Mouse (Mus musculus) stomach, postnatal 0 days (tissue): ENCODE data around the gene Arglu1.

Experiments
- CTCF ChIP-seq: IDR thresholded peaks from 2 replicates; pipeline ENCODE4 v1.5.1; 2016; ENCODE audit warnings: antibody characterized with exemption, low read depth, mild to moderate bottlenecking, moderate library complexity
- EP300 ChIP-seq: optimal IDR thresholded peaks from 2 replicates; pipeline ENCODE3; 2016; ENCODE audit warnings: antibody characterized with exemption

DNA sequence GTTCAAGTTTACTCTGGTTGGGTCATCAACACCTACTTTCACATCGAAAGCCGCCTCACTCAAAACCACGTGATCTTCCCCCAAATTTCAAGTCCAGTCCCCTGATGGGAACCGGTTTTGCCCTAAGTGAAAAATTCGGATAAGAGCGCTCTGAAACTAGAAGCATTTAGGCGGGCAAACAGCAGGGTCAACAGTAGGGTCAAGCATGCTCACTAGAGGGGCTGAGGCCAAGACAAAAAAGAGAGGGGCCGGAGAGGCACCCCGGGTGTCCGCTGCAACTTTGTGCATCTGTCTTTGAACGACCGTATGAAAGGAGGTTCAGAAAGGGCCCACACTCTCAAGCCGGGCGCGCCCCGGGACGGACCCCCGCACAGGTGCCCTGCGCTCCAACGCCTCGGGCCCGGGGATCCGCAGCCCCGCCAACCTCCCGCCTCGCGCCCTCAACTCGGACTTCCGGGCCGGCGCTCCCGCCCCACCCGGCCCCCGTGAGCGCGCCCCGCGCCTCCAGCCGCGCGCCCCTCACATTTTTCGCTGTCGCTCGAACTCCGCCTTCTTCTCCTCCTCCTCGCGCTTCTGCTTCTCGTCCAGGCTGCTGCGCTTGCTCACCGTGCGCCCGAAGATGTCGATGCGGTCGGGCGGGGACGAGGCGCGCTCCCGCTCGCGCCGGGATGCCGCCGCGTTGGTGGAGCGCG lies 721 bp downstream of the Arglu1 start:
- TF ChIP-seq CTCF (no peak), EP300 (no peak)
